Mouse (Mus musculus): Measurements from ENCODE around the gene Trem2. TPM values are rescaled to one million over a fixed set of nuclear protein-coding genes. Genes with fewer than 3 reads are reported as not detected.

The Trem2 gene
- 0.36 and 0.89 TPM in 2 replicates for polyA plus RNA-seq (2012; rRNA removed; ENCODE audit: low replicate concordance)

GRCm38 (mm10) chr17:48346231-48346630 lies at the start of gene Trem2:
Gene Trem2 (plus strand): TSS chr17:48346401.

GRCm38 (mm10) chr17:48299203-48299602 lies 47.0 kb upstream of the Trem2 start, which contains the start of gene Treml2:
Gene Treml2 (plus strand): TSS chr17:48299498.

GRCm38 (mm10) chr17:48315905-48316579 lies 30.2 kb upstream of the Trem2 start, which contains the start of gene B430306N03Rik:
Gene B430306N03Rik (plus strand): TSS chr17:48316141.

GRCm38 (mm10) chr17:48359616-48360015 lies 13.4 kb downstream of the Trem2 start, which contains the start of gene Treml1:
Gene Treml1 (plus strand): TSS chr17:48359916.

Other genes with a start within 250 kb of the Trem2 start
- 0.19 and 0.68 TPM in 2 replicates for gene 9830107B12Rik, start 200.1 kb upstream of the Trem2 start, polyA plus RNA-seq (2012; rRNA removed; ENCODE audit: low replicate concordance)
- 1.1 TPM in 1 of 2 replicates, not detected in the other for gene A530064D06Rik, start 179.1 kb upstream of the Trem2 start, polyA plus RNA-seq (2012; rRNA removed; ENCODE audit: low replicate concordance)
- gene Trem1, start 113.6 kb upstream of the Trem2 start, polyA plus RNA-seq (2012; rRNA removed; ENCODE audit: low replicate concordance) = 0.06 TPM in 1 of 2 replicates, not detected in the other
- not detected in 2 replicates for gene Trem3, start 98.6 kb upstream of the Trem2 start, polyA plus RNA-seq (2012; rRNA removed; ENCODE audit: low replicate concordance)
- gene Treml4, start 82.1 kb upstream of the Trem2 start, polyA plus RNA-seq (2012; rRNA removed; ENCODE audit: low replicate concordance) = 1.5 TPM in 2 replicates
- gene Treml2, start 46.9 kb upstream of the Trem2 start, polyA plus RNA-seq (2012; rRNA removed; ENCODE audit: low replicate concordance) = 0.55 and 0.87 TPM in 2 replicates
- gene B430306N03Rik, start 30.3 kb upstream of the Trem2 start, polyA plus RNA-seq (2012; rRNA removed; ENCODE audit: low replicate concordance) = 0.51 and 0.64 TPM in 2 replicates
- not detected in 2 replicates for gene Treml1, start 13.5 kb downstream of the Trem2 start, polyA plus RNA-seq (2012; rRNA removed; ENCODE audit: low replicate concordance)
- 19.6 and 32.5 TPM in 2 replicates for gene Nfya, start 63.5 kb downstream of the Trem2 start, polyA plus RNA-seq (2012; rRNA removed; ENCODE audit: low replicate concordance)
- gene Oard1, start 63.6 kb downstream of the Trem2 start, polyA plus RNA-seq (2012; rRNA removed; ENCODE audit: low replicate concordance) = 2.9 and 3.4 TPM in 2 replicates
- gene Apobec2, start 86.5 kb downstream of the Trem2 start, polyA plus RNA-seq (2012; rRNA removed; ENCODE audit: low replicate concordance) = 0.97 and 2.3 TPM in 2 replicates
- gene Tspo2, start 105.1 kb downstream of the Trem2 start, polyA plus RNA-seq (2012; rRNA removed; ENCODE audit: low replicate concordance) = 10.4 and 11.7 TPM in 2 replicates
- gene Unc5cl, start 108.5 kb downstream of the Trem2 start, polyA plus RNA-seq (2012; rRNA removed; ENCODE audit: low replicate concordance) = 62.1 and 81.4 TPM in 2 replicates

Data from duodenum, adult 2 months (tissue).